In the genomic region with DNA sequence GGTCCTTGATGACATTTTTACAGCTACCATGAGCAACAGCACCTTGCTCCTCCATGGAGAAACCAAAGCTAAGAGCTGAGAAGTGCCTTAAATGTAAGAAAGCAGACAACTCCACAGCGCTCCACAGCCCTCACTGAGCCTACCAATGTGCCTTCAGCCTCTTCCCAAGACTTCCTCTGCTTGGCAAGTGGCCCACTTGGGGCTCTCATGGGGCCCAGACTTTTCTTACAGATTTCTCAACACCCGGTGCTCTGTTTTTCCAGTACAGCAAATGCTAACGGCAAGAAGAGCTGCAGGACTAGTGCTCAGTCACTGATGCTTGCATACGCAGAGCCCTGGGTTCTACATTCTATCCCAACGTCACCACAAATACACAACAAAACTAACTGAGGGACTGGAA, we compare ENCODE assay signal across 30 mouse cellular contexts. TPM values are rescaled to one million over a fixed set of nuclear protein-coding genes. Genes with fewer than 3 reads are reported as not detected.
DNase-seq lines count a peak whose midpoint lies in the region; ATAC-seq and TF ChIP-seq lines count a peak whose summit lies in the region.
"Had no signal": no experiment of that assay in that cellular context is flagged by ENCODE, and none has a peak within 500 bp of the region (broad histone marks: within the 10 kb centered on the region; RNA-seq: fewer than 3 reads in every experiment).

No protein-coding gene starts in this region.

- H3K9me3 ChIP-seq in heart, embryonic 11.5 days (replicated peaks; ENCODE audit: control insufficient read depth, low read length): no peaks in the 10 kb centered on the region
- no peaks in the 10 kb centered on the region for H3K9me3 ChIP-seq in MEL (replicated peaks; ENCODE audit: insufficient read depth, low read length)
- H3K9me3 ChIP-seq: embryonic facial prominence, embryonic 10.5 days; embryonic facial prominence, embryonic 13.5 days; forebrain, embryonic 13.5 days; G1E; heart, embryonic 10.5 days; hindbrain, embryonic 12.5 days; hindbrain, embryonic 15.5 days had no signal

- TF ChIP-seq RAD21 in MEL (IDR thresholded peaks at IDR 0.05; ENCODE audit: low read depth, low read length): no peak

- H3K27ac ChIP-seq in heart, embryonic 11.5 days (ENCODE audit: low read depth, low read length): no peak overlapping the region
- H3K27ac ChIP-seq in MEL (ENCODE audit: control insufficient read depth, low read depth, low read length): no peak overlapping the region
- H3K27ac ChIP-seq: embryonic facial prominence, embryonic 10.5 days; embryonic facial prominence, embryonic 13.5 days; forebrain, embryonic 13.5 days; heart, adult 2 months; heart, embryonic 10.5 days; hindbrain, embryonic 12.5 days; hindbrain, embryonic 15.5 days had no signal

- H3K36me3 ChIP-seq in heart, embryonic 11.5 days (ENCODE audit: control insufficient read depth, insufficient read depth, low read length): peaks cover 49% of the 10 kb centered on the region
- H3K36me3 ChIP-seq in MEL (ENCODE audit: control insufficient read depth in 1 of 2, insufficient read depth in 2 of 2, low read length in 2 of 2): peaks cover 0 to 77% of the 10 kb centered on the region in 2 experiments; a peak in 2 of 4 replicates

- ATAC-seq in heart, embryonic 11.5 days (replicated peaks; ENCODE audit: insufficient number of reproducible peaks, low FRiP score, low TSS enrichment): no peak
- ATAC-seq: forebrain, embryonic 13.5 days; forebrain, embryonic 16.5 days; intestine, postnatal 0 days had no signal

- no peak for TF ChIP-seq EP300 in MEL (IDR thresholded peaks at IDR 0.05; ENCODE audit: low read depth in 1 of 2, low read length in 2 of 2)

- no peak; a peak in 1 of 4 replicates for TF ChIP-seq POLR2A in MEL (IDR thresholded peaks at IDR 0.05; ENCODE audit: control insufficient read depth in 1 of 2, insufficient read depth in 1 of 2, low read depth in 1 of 2, low read length in 2 of 2, poor library complexity in 1 of 2)

- 95% methylated on average over 5 of the region's 5 CpGs for WGBS in heart, embryonic 11.5 days (ENCODE audit: insufficient replicate concordance)

- no peak overlapping the region for H3K9ac ChIP-seq in heart, embryonic 11.5 days (ENCODE audit: low read depth, low read length)
- H3K9ac ChIP-seq in MEL (ENCODE audit: control insufficient read depth, low read depth, low read length, poor library complexity, severe bottlenecking): no peak overlapping the region
- H3K9ac ChIP-seq: embryonic facial prominence, embryonic 13.5 days; forebrain, embryonic 13.5 days; hindbrain, embryonic 12.5 days; hindbrain, embryonic 15.5 days had no signal

- H3K4me3 ChIP-seq in heart, embryonic 11.5 days (ENCODE audit: low read depth, low read length): no peak overlapping the region
- H3K4me3 ChIP-seq in MEL (ENCODE audit: control insufficient read depth in 1 of 2, insufficient read depth in 1 of 2, low read depth in 2 of 2, low read length in 2 of 2): no peak overlapping the region
- H3K4me3 ChIP-seq: embryonic facial prominence, embryonic 10.5 days; embryonic facial prominence, embryonic 13.5 days; erythroblast, embryonic 14.5 days; forebrain, embryonic 13.5 days; heart, adult 2 months; heart, embryonic 10.5 days; hindbrain, embryonic 12.5 days; hindbrain, embryonic 15.5 days had no signal

- no peaks in the 10 kb centered on the region for H3K79me2 ChIP-seq in MEL (ENCODE audit: control insufficient read depth, insufficient read depth, low read length, poor library complexity)

- TF ChIP-seq CTCF in MEL (IDR thresholded peaks at IDR 0.05 in 2 of 3, conservative IDR thresholded peaks at IDR 0.05 in 1 of 3; ENCODE audit: control insufficient read depth in 1 of 3, insufficient read depth in 1 of 3, low read depth in 2 of 3, low read length in 3 of 3, poor library complexity in 1 of 3, severe bottlenecking in 1 of 3): no peak

- H3K4me2 ChIP-seq in heart, embryonic 11.5 days: no peak overlapping the region
- H3K4me2 ChIP-seq: embryonic facial prominence, embryonic 13.5 days; forebrain, embryonic 13.5 days; hindbrain, embryonic 12.5 days; hindbrain, embryonic 15.5 days had no signal

- peaks cover 15% of the 10 kb centered on the region for H3K4me1 ChIP-seq in heart, embryonic 11.5 days (ENCODE audit: control insufficient read depth, insufficient read depth, low read length)
- H3K4me1 ChIP-seq in MEL (ENCODE audit: control insufficient read depth in 1 of 2, insufficient read depth in 2 of 2, low read length in 2 of 2): no peaks in the 10 kb centered on the region
- H3K4me1 ChIP-seq: embryonic facial prominence, embryonic 10.5 days; embryonic facial prominence, embryonic 13.5 days; forebrain, embryonic 13.5 days; hindbrain, embryonic 12.5 days; hindbrain, embryonic 15.5 days had no signal

- DNase-seq in adrenal gland, postnatal 14 days: peak; percentile 63
- DNase-seq in adrenal gland, adult 18-20 months (ENCODE audit: low spot score in 2 of 2): no peak
- DNase-seq in heart, adult 11 months: peak; percentile 92
- DNase-seq in MEL (ENCODE audit: low read depth, low spot score): peak; percentile 40
- no peak for DNase-seq in left cerebral cortex, adult 18-20 months (ENCODE audit: low spot score in 2 of 2)
- DNase-seq: B cell, adult 2 months; cerebellum, adult 11-12 months; cerebellum, adult 8-10 months; cerebellum, postnatal 10 days; cerebellum, postnatal 36 days; embryo, embryonic 11 days; gastrocnemius, postnatal 25 days; kidney, adult 2 months had no signal

- no peaks in the 10 kb centered on the region for H3K27me3 ChIP-seq in heart, embryonic 11.5 days (ENCODE audit: control insufficient read depth, insufficient read depth, low read length)
- no peaks in the 10 kb centered on the region for H3K27me3 ChIP-seq in MEL (ENCODE audit: control insufficient read depth in 1 of 2, insufficient read depth in 2 of 2, low read length in 2 of 2)
- H3K27me3 ChIP-seq: CH12.LX; embryonic facial prominence, embryonic 13.5 days; forebrain, embryonic 13.5 days; hindbrain, embryonic 12.5 days; hindbrain, embryonic 15.5 days had no signal

TF ChIP-seq in MEL, 35 proteins besides CTCF, POLR2A, EP300 and RAD21:
- TF ChIP-seq RCOR1 (IDR thresholded peaks at IDR 0.05; ENCODE audit: low read depth, low read length): no peak
- 0 out of 2 replicates have a peak, but pooled peaks have one; percentile 26 for TF ChIP-seq ZMIZ1 (IDR thresholded peaks at IDR 0.05; ENCODE audit: low read depth, low read length)
- TF ChIP-seq KAT2A (conservative IDR thresholded peaks at IDR 0.05; ENCODE audit: low read depth, low read length): no peak

RNA-seq across cellular contexts. Expression of a gene that starts 10.0 kb away (rescaled TPM):
- 27.2 and 36.8 TPM in 2 replicates for total RNA-seq in adrenal gland, postnatal 14 days (2021)
- total RNA-seq in adrenal gland, adult 18-20 months (2021): 10 to 100 TPM; 31.1 to 34.9 TPM
- polyA plus RNA-seq in heart, embryonic 11.5 days (2014; fragmentation: Nextera tagmentation; extraction: Ambion mirVana): 9.9 and 12.3 TPM in 2 replicates
- 175 and 199 TPM in 2 replicates for total RNA-seq in MEL (2012; rRNA removed)
- polyA plus RNA-seq in MEL (2012; ENCODE audit: insufficient read depth in 1 of 2, insufficient read length in 2 of 2, low read depth in 1 of 2, low replicate concordance in 2 of 2, missing spikeins in 1 of 2): 100 to 1,000 TPM in 1 of 2 experiments, 10 to 100 TPM in 1; 76.1 to 233 TPM
- 10 to 100 TPM; 36.8 to 38.5 TPM for total RNA-seq in left cerebral cortex, adult 18-20 months (2021)

RNA-seq across cellular contexts. Expression of a gene that starts 12.7 kb away (rescaled TPM):
- 45.9 and 46.9 TPM in 2 replicates for total RNA-seq in adrenal gland, postnatal 14 days (2021)
- 10 to 100 TPM; 39.9 to 52.6 TPM for total RNA-seq in adrenal gland, adult 18-20 months (2021)
- polyA plus RNA-seq in heart, embryonic 11.5 days (2014; fragmentation: Nextera tagmentation; extraction: Ambion mirVana): 45.5 and 48.2 TPM in 2 replicates
- total RNA-seq in MEL (2012; rRNA removed): 76.4 and 83.9 TPM in 2 replicates
- 10 to 100 TPM in 1 of 2 experiments, not detected in 1; 99.7 TPM for polyA plus RNA-seq in MEL (2012; ENCODE audit: insufficient read depth in 1 of 2, insufficient read length in 2 of 2, low read depth in 1 of 2, low replicate concordance in 2 of 2, missing spikeins in 1 of 2)
- 10 to 100 TPM; 46.4 to 49.9 TPM for total RNA-seq in left cerebral cortex, adult 18-20 months (2021)

RNA-seq across cellular contexts. Expression of a gene that starts 13.4 kb away (rescaled TPM):
- total RNA-seq in adrenal gland, postnatal 14 days (2021): 17.9 and 22.5 TPM in 2 replicates
- total RNA-seq in adrenal gland, adult 18-20 months (2021): 10 to 100 TPM in 1 of 2 experiments, 1 to 10 TPM in 1; 9.1 to 11.8 TPM
- 88.4 and 99.8 TPM in 2 replicates for polyA plus RNA-seq in heart, embryonic 11.5 days (2014; fragmentation: Nextera tagmentation; extraction: Ambion mirVana)
- total RNA-seq in MEL (2012; rRNA removed): 40.1 and 55.2 TPM in 2 replicates
- 10 to 100 TPM in 1 of 2 experiments, not detected in 1; 67.9 TPM for polyA plus RNA-seq in MEL (2012; ENCODE audit: insufficient read depth in 1 of 2, insufficient read length in 2 of 2, low read depth in 1 of 2, low replicate concordance in 2 of 2, missing spikeins in 1 of 2)
- total RNA-seq in left cerebral cortex, adult 18-20 months (2021): 10 to 100 TPM; 52.9 to 61.6 TPM

RNA-seq across cellular contexts. Expression of a gene that starts 29.5 kb away (rescaled TPM):
- total RNA-seq in adrenal gland, postnatal 14 days (2021): 1.8 and 2.3 TPM in 2 replicates
- 1 to 10 TPM in 1 of 2 experiments, under 1 TPM in 1; 0.50 to 1.0 TPM for total RNA-seq in adrenal gland, adult 18-20 months (2021)
- 0.11 and 0.31 TPM in 2 replicates for polyA plus RNA-seq in heart, embryonic 11.5 days (2014; fragmentation: Nextera tagmentation; extraction: Ambion mirVana)
- total RNA-seq in MEL (2012; rRNA removed): 0.04 TPM in 1 of 2 replicates, not detected in the other
- polyA plus RNA-seq in MEL (2012; ENCODE audit: insufficient read depth in 1 of 2, insufficient read length in 2 of 2, low read depth in 1 of 2, low replicate concordance in 2 of 2, missing spikeins in 1 of 2): under 1 TPM in 1 of 2 experiments, not detected in 1; 0.08 TPM
- total RNA-seq in left cerebral cortex, adult 18-20 months (2021): 10 to 100 TPM in 1 of 2 experiments, 1 to 10 TPM in 1; 9.7 to 10.7 TPM
- total RNA-seq: CH12.LX had no signal
- polyA plus RNA-seq: erythroblast, embryonic 14.5 days; G1E; intestine, postnatal 0 days had no signal

RNA-seq across cellular contexts. Expression of a gene that starts 34.4 kb away (rescaled TPM):
- total RNA-seq in adrenal gland, postnatal 14 days (2021): not detected in 2 replicates
- total RNA-seq in adrenal gland, adult 18-20 months (2021): not detected
- polyA plus RNA-seq in heart, embryonic 11.5 days (2014; fragmentation: Nextera tagmentation; extraction: Ambion mirVana): 0.55 and 1.1 TPM in 2 replicates
- total RNA-seq in MEL (2012; rRNA removed): 0.52 and 0.73 TPM in 2 replicates
- polyA plus RNA-seq in MEL (2012; ENCODE audit: insufficient read depth in 1 of 2, insufficient read length in 2 of 2, low read depth in 1 of 2, low replicate concordance in 2 of 2, missing spikeins in 1 of 2): 1 to 10 TPM in 1 of 2 experiments, not detected in 1; 1.0 TPM
- total RNA-seq in left cerebral cortex, adult 18-20 months (2021): 1 to 10 TPM; 1.6 TPM
- total RNA-seq: gastrocnemius, adult 18-20 months; gastrocnemius, postnatal 25 days; heart, adult 2 months; heart, postnatal 25 days; hematopoietic stem cell, adult 5-6 weeks had no signal
- polyA plus RNA-seq: erythroblast, embryonic 14.5 days; G1E; heart, postnatal 0 days had no signal

Comparison
In these comparisons a context has a peak if more than half of its experiments do, and no peak if none do; other contexts are left out.
1. DNase-seq: peak in adrenal gland, postnatal 14 days (single experiment), heart, adult 11 months (single experiment) and MEL (single experiment); none in adrenal gland, adult 18-20 months (0 of 2) and left cerebral cortex, adult 18-20 months (0 of 2).